Mouse (Mus musculus) heart, embryonic 16.5 days (tissue): ENCODE measurements around the gene Dab1. TPM values are rescaled to one million over a fixed set of nuclear protein-coding genes. Genes with fewer than 3 reads are reported as not detected.

Source experiments
- ATAC-seq: fragments of 200-750 bp; cut with Nextera tagmentation; replicated peaks from 2 replicates; pipeline ENCODE4 v1.8.0; 2017; ENCODE audit warnings: moderate number of reproducible peaks; ENCODE audit not compliant: insufficient read depth, low FRiP score; ENCODE audit errors: extremely low read depth
- H3K27ac ChIP-seq: fragments of 300-500 bp; sonication (generic); 2 replicates; pipeline ENCODE4 v1.5.1; 2014; ENCODE audit warnings: mild to moderate bottlenecking, low read length, control low read depth, moderate library complexity
- H3K27me3 ChIP-seq: fragments of 300-500 bp; sonication (generic); 2 replicates; pipeline ENCODE4 v1.6.1; 2014; ENCODE audit warnings: low read length, mixed read lengths; ENCODE audit not compliant: control insufficient read depth, insufficient read depth
- H3K36me3 ChIP-seq: fragments of 300-500 bp; sonication (generic); 2 replicates; pipeline ENCODE4 v1.6.1; 2014; ENCODE audit not compliant: control insufficient read depth, insufficient read depth
- H3K4me1 ChIP-seq: fragments of 300-500 bp; sonication (generic); 2 replicates; pipeline ENCODE4 v1.6.1; 2014; ENCODE audit warnings: low read length, mixed read lengths; ENCODE audit not compliant: control insufficient read depth, insufficient read depth
- H3K4me2 ChIP-seq: fragments of 300-500 bp; sonication (generic); 2 replicates; pipeline ENCODE4 v1.6.1; 2014; ENCODE audit warnings: low read depth, mild to moderate bottlenecking, control low read depth, low read length
- H3K4me3 ChIP-seq: fragments of 300-500 bp; sonication (generic); 2 replicates; pipeline ENCODE4 v1.5.1; 2014; ENCODE audit warnings: mild to moderate bottlenecking, control low read depth, low read length
- H3K9ac ChIP-seq: fragments of 300-500 bp; sonication (generic); 2 replicates; pipeline ENCODE4 v1.6.1; 2014; ENCODE audit warnings: low read length, control low read depth
- H3K9me3 ChIP-seq: fragments of 300-500 bp; sonication (generic); replicated peaks from 2 replicates; pipeline ENCODE4 v1.6.1; 2016; ENCODE audit warnings: low read length; ENCODE audit not compliant: control insufficient read depth
- WGBS: fragments of 180-500 bp; shearing (Covaris S2); extraction: QIAGEN DNeasy Blood & Tissue Kit; methylation state at CpG from one replicate; pipeline ENCODE4 v1.1.7; 2014; 5-methylcytosine and 5-hydroxymethylcytosine counted together
- polyA plus RNA-seq: library from polyadenylated mRNA; unstranded; fragments of >200 nt; fragmentation: Nextera tagmentation; extraction: Ambion mirVana; gene quantifications from 2 replicates; pipeline ENCODE4 v1.2.1, GENCODE M21; 2015

Gene Dab1
- polyA plus RNA-seq, 1 experiment from 2014 or later: 0.85 TPM

- Histone ChIP-seq H3K4me2 (no peak overlapping the region), H3K4me3 (no peak overlapping the region), H3K36me3 (no peaks in the 10 kb centered on the region), H3K9me3 (no peaks in the 10 kb centered on the region; the same call in 1 of the 2 replicates), H3K9ac (no peak overlapping the region), H3K27me3 (no peaks in the 10 kb centered on the region), H3K4me1 (no peaks in the 10 kb centered on the region), H3K27ac (no peak overlapping the region)
- ATAC-seq: no peak
- 44% methylated on average over 9 of the region's 9 CpGs for WGBS
Measured at GRCm38 (mm10) chr4:103953652-103954220, 334.6 kb downstream of the Dab1 start.

GRCm38 (mm10) chr4:103961134-103962049 lies 342.2 kb downstream of the Dab1 start:
- Histone ChIP-seq H3K27me3 (no peaks in the 10 kb centered on the region), H3K4me3 (no peak overlapping the region), H3K9me3 (no peaks in the 10 kb centered on the region), H3K36me3 (no peaks in the 10 kb centered on the region), H3K4me2 (no peak overlapping the region), H3K27ac (no peak overlapping the region), H3K9ac (no peak overlapping the region), H3K4me1 (no peaks in the 10 kb centered on the region)
- WGBS: 67% methylated on average over 7 of the region's 7 CpGs
- no peak for ATAC-seq

- Histone ChIP-seq H3K9ac (no peak overlapping the region), H3K4me1 (no peaks in the 10 kb centered on the region), H3K27me3 (no peaks in the 10 kb centered on the region), H3K27ac (no peak overlapping the region), H3K36me3 (no peaks in the 10 kb centered on the region), H3K4me3 (no peak overlapping the region), H3K9me3 (no peaks in the 10 kb centered on the region), H3K4me2 (no peak overlapping the region)
- ATAC-seq: no peak
- WGBS: 74% methylated on average over 9 of the region's 9 CpGs
Measured at GRCm38 (mm10) chr4:103969906-103970305, 350.7 kb downstream of the Dab1 start.

- no peaks in the 10 kb centered on the region for H3K27me3 ChIP-seq
- H3K9me3 ChIP-seq: no peaks in the 10 kb centered on the region
- H3K4me3 ChIP-seq: no peak overlapping the region
- no peak overlapping the region for H3K27ac ChIP-seq
- no peak overlapping the region for H3K9ac ChIP-seq
- 74% methylated on average over 2 of the region's 2 CpGs for WGBS
- H3K4me1 ChIP-seq: no peaks in the 10 kb centered on the region
- H3K4me2 ChIP-seq: no peak overlapping the region
- no peak for ATAC-seq
- no peaks in the 10 kb centered on the region for H3K36me3 ChIP-seq
Measured at GRCm38 (mm10) chr4:103974536-103974935, 355.4 kb downstream of the Dab1 start.

- Histone ChIP-seq H3K4me3 (no peak overlapping the region), H3K27ac (no peak overlapping the region), H3K36me3 (no peaks in the 10 kb centered on the region), H3K4me1 (no peaks in the 10 kb centered on the region), H3K4me2 (no peak overlapping the region), H3K9me3 (no peaks in the 10 kb centered on the region), H3K9ac (no peak overlapping the region), H3K27me3 (no peaks in the 10 kb centered on the region)
- WGBS: 69% methylated on average over 2 of the region's 2 CpGs
- ATAC-seq: no peak
Measured at GRCm38 (mm10) chr4:103974946-103975345, 355.8 kb downstream of the Dab1 start.

GRCm38 (mm10) chr4:103993884-103994283 lies 374.7 kb downstream of the Dab1 start:
- no peak overlapping the region for H3K4me3 ChIP-seq
- no peak overlapping the region for H3K27ac ChIP-seq
- no peaks in the 10 kb centered on the region for H3K4me1 ChIP-seq
- H3K4me2 ChIP-seq: no peak overlapping the region
- no peak overlapping the region for H3K9ac ChIP-seq
- H3K27me3 ChIP-seq: no peaks in the 10 kb centered on the region
- WGBS: 69% methylated on average over 3 of the region's 3 CpGs
- ATAC-seq: no peak
- H3K9me3 ChIP-seq: no peaks in the 10 kb centered on the region
- no peaks in the 10 kb centered on the region for H3K36me3 ChIP-seq

- no peaks in the 10 kb centered on the region for H3K36me3 ChIP-seq
- H3K4me2 ChIP-seq: no peak overlapping the region
- no peaks in the 10 kb centered on the region for H3K27me3 ChIP-seq
- no peak overlapping the region for H3K9ac ChIP-seq
- no peaks in the 10 kb centered on the region for H3K9me3 ChIP-seq
- H3K27ac ChIP-seq: no peak overlapping the region
- no peak overlapping the region for H3K4me3 ChIP-seq
- no peak for ATAC-seq
- no peaks in the 10 kb centered on the region for H3K4me1 ChIP-seq
- 69% methylated on average over 1 of the region's 1 CpGs for WGBS
Measured at GRCm38 (mm10) chr4:103994406-103994805, 375.2 kb downstream of the Dab1 start.

GRCm38 (mm10) chr4:104008406-104008805 lies 389.2 kb downstream of the Dab1 start:
- 50% methylated on average over 5 of the region's 5 CpGs for WGBS
- Histone ChIP-seq H3K27me3 (no peaks in the 10 kb centered on the region), H3K9me3 (no peaks in the 10 kb centered on the region), H3K4me3 (no peak overlapping the region), H3K4me2 (no peak overlapping the region), H3K4me1 (no peaks in the 10 kb centered on the region), H3K36me3 (no peaks in the 10 kb centered on the region), H3K9ac (no peak overlapping the region), H3K27ac (no peak overlapping the region)
- no peak for ATAC-seq

GRCm38 (mm10) chr4:104011683-104012082 lies 392.5 kb downstream of the Dab1 start:
- Histone ChIP-seq H3K4me2 (no peak overlapping the region), H3K36me3 (no peaks in the 10 kb centered on the region), H3K4me1 (no peaks in the 10 kb centered on the region), H3K9ac (no peak overlapping the region), H3K27me3 (no peaks in the 10 kb centered on the region), H3K4me3 (no peak overlapping the region), H3K27ac (no peak overlapping the region), H3K9me3 (no peaks in the 10 kb centered on the region)
- WGBS: 61% methylated on average over 4 of the region's 4 CpGs
- no peak for ATAC-seq
